Mouse (Mus musculus): ENCODE measurements around the gene As3mt.
"Not testable (repeated sequence)": the region's sequence is repeated elsewhere in the genome, so short reads cannot be mapped to it uniquely, and the experiment has no call there.

As3mt gene

DNA sequence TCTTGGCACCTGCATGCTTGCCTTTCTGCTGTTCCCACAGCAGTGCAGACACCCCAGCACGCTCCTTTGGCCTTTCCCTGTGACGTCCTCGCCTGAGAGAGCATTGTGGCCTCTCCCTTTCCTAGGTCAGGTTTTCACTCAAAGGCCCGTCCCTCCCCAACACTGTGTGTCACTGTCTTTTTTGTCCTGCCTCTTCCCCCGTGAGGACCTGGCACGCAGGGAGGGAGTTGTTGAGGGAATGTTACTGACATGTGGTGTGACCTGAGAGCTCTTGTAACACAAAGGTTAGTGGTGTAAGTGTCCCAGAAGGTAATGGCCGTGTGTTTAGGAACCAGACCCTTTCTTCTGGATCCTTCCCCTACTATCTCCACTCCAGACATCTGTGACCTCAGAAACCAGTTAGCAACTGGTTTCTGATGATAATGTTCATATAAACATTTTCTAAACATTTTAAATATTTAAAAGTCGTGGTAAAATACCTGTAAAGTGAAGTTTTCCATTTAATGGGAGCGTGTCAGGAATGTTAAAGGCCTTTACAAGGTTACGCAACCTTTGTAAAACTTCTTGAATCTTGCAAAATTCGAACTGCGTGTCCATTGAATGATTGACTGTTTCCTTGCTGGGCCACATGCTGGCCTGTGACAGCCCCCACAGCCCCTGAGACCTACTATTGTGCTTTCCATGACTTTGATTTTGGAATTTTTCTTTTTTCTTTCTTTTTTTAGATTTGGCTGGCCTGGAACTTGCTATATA, 70.8 kb downstream of the As3mt start:
- DNase-seq (ENCODE audit: extremely low read depth, insufficient read length, low spot score): no peak

DNA sequence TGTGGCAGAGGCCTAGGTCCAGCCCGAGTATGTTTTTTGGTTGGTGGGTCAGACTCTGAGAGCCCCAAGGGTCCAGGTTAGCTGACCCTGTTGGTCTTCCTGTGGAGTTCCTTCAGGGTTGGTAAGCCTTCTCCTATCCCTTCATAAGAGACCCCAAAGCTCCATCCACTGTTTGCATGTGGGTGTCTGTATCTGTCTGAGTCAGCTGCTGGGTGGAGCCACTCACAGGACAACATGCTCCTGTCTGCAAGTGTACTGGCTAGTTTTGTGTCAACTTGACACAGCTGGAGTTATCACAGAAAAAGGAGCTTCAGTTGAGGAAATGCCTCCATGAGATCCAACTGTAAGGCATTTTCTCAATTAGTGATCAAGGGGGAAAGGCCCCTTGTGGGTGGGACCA, 71.9 kb downstream of the As3mt start:
- not testable (repeated sequence) for DNase-seq (ENCODE audit: extremely low read depth, insufficient read length, low spot score)

DNA sequence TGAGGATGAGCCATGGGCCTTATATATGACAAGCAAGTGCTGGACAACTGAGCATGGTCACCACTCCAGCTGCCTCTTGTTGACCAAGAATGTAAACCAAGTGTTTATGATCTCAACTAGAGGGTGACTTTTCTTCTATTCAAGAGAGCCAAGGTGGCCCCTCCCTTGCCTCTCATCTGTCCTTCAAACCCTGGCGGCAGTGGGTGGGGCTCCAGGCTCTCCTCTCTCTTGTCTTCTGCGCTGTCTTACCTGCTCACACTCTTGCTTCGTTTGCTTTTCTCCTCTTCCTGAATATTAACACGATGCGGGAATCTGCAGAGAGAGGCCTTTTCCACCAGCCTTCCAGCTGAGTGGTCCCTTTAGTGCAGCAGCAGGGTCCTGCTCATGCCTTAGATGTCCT, 76.8 kb downstream of the As3mt start:
- no peak for DNase-seq (ENCODE audit: extremely low read depth, insufficient read length, low spot score)

DNA sequence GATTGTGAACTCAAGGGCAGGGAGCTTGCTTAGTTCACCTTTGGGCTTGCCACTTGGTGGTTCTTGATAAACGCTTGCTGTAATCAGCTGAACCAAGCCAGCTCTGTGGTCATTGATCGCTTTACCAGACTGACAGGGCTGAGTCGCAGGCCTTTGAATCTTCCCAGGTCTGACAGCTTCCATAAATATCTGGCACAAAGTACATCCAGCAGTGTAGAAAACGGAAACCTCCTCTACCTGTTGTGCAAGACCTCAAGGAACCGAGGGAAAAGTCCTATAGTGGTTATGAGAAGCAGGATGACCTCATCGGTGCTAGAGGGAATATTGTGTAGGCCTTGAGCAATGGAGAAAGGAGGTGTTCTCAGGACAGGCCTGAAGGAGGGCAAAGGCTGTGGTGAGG, 77.2 kb downstream of the As3mt start:
- no peak for DNase-seq (ENCODE audit: extremely low read depth, insufficient read length, low spot score)

DNA sequence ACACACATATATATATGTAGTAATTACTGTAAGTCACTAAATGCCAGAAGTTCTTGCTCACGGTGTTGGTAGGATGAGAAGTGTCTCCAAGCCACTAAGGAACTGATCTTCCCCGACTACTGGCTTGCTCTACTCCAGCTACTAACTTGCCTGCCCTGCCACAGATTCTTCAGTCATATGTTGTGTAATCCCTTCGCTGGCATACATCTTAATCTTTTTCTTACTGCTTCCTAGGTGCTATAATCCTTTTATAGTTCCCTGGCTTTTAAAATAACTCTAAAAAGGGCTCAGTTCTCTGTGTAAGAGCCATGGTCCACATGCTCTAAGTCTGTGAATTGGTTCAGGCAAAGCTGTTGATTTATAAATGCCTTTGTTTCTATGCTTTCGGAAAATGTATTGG, 78.4 kb downstream of the As3mt start:
- no peak for DNase-seq (ENCODE audit: extremely low read depth, insufficient read length, low spot score)

DNA sequence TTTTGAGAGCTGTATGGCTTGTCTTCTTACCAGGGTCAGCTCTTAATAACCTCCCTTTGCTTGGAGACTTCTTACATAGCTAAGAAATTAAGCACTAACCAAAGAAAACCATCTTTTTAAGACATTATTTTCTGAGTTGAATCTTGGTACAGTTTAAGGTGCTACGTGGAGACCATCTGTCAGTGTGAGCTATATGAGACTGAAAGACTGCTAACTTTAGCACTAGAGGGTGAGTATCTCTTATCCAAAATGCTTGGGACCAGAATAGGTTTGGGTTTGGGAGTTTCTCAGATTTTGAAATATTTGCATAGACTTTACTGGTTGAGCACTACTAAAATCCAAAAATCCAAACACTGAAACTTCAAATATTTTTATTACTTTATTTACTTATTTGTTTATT, 82.5 kb downstream of the As3mt start:
- DNase-seq (ENCODE audit: extremely low read depth, insufficient read length, low spot score): no peak
